Mouse (Mus musculus) cerebral cortex, adult 2 months (tissue): Measurements from ENCODE around the gene Coa4.

Experiments used
- WGBS: fragments of 180-500 bp; shearing (Covaris S2); methylation state at CpG from one replicate; pipeline ENCODE4 v1.1.7; 2018; 5-methylcytosine and 5-hydroxymethylcytosine counted together

Gene Coa4

DNA sequence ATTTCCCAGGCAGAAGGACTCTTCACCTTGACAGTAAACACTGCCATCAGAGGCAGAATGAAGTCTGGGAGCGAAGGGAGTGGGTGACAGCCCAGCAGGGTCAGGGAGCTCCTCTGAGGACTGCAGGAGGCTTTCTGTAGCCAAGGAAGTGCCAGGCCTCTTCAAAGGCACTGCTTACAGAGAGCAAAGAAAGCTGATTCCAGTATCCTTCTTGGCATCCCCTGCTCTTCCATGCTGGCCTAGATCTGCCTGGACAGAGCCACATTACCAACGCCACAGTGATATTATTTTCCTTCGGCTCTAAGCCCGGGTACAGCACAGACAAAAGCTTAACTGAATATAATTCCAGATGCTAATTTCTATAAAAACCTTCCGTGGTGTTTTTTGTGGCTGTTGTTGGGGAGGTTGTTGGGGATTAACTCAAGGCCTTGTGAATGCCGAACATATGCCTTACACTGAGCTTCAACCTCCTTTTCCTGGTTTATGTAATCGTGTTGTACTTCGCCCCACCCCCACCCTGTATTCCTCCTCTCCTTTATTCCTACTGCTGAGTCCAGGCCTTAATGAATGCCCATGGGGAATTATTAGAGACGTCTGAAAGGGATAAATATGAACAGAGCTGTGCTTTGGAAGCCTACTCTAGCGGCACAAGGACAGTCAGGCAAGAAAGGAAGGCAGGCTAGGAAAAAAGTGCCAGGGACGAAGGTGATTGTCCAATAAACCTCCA, 25.2 kb downstream of the Coa4 start:
- 44% methylated on average over 11 of the region's 11 CpGs for WGBS

DNA sequence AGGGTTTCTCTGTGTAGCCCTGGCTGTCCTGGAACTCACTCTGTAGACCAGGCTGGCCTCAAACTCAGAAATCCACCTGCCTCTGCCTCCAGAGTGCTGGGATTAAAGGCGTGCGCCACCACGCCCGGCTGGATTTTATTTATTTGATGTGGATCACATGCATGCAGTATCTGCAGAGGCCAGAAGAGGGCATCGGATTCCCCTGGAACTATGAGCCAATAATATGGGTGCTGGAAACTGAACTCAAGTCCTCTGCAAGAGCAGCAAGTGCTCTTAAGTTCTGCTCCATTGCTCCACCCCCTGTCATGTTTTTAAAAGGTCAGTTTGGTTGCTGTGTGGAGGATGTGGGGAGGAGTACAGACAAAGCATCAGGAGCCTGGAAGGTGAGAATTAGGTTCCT, 30.4 kb downstream of the Coa4 start:
- 85% methylated on average over 5 of the region's 5 CpGs for WGBS

DNA sequence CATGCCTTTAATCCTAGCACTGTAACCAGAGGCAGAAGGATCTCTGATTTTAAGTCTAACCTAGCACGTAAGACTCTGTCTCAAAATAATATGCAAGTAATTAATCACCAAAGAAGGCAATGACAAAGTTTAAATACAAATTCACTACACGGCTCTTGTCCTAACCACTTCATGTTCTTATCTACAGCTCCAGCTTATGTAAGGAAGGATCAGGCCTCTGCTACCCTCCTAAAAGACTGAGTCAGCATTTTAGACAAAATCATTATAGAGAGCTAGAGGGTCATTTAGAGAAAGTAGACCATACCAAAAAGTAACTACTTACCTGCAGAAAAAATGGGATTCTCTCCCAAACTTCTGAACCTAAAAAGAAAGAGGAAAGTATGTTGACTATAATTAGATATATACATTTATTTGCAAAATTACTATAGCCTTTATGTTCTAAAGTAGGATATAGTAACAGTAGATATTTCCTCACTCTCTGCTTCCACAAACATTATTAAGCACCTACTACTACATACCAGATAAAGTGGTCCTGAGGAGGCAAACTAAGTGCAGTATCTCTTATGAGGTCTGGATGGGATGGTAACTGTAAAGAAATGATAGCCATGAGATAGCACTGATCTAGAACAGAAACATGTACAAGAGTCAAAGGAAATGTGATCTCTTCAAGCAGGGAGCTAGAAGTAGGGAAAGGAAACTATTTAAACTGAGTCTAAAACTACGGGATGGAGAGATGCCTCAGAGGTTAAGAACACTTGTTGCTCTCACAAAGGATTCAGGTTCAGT, 34.3 kb downstream of the Coa4 start:
- WGBS = 96% methylated on average over 3 of the region's 3 CpGs

DNA sequence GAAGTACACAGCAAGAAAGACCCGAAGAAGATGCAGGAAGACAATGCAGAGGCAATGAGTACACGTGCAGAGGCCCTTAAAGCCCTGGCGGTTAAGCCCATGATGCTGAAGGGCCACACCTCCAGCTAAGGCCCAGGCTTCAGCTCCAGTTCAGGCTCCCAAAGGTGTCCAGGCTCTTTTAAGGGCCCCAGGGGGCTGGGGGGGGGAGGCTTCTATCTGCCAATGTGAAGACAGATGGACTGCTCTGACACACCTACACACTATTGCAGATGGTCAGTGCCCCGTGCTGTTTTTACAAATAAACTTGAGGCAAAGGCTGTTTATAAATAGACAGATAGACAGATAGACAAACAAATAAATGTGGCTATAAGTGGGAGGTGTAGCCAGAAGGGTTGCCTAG, 35.2 kb downstream of the Coa4 start:
- 78% methylated on average over 4 of the region's 4 CpGs for WGBS

DNA sequence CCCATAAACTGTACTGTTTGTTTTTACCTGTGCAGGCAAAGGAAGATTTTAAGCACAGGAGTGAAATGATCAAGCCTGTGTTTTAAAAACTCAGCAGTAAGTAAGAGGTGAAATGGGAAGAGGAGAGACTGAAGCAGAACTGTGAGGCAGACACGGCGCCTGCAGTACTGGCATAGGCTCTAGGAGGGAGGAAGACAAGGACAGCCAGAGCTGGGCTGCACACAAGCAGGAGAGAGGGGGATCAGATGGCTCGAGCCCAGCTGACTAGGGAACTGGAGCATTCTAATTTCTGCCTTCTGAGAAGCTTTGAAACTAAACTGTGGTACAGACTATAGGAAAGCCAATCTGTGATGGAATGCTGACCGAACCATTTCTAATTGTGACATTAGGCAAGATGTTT, 35.8 kb downstream of the Coa4 start:
- WGBS = 58% methylated on average over 4 of the region's 4 CpGs

DNA sequence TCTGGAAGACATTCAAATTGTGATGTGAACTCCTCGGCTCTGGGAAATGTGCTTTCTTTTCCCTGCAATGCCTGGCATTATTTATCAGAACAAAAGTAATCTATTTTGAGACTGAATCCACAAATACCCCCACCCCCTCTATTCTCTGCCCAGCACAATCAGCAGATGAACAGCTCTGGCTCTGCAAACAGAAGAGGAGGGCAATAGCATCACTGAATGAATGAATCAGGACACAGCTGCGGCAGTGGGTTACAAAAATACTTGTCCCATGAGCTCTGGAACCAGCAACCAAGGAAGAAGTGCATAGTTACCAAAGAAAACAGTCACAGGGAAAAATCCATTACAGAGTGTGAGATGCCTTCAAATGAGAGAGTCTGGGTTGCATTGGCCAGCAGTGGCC, 41.9 kb downstream of the Coa4 start:
- WGBS = 36% methylated on average over 2 of the region's 2 CpGs

DNA sequence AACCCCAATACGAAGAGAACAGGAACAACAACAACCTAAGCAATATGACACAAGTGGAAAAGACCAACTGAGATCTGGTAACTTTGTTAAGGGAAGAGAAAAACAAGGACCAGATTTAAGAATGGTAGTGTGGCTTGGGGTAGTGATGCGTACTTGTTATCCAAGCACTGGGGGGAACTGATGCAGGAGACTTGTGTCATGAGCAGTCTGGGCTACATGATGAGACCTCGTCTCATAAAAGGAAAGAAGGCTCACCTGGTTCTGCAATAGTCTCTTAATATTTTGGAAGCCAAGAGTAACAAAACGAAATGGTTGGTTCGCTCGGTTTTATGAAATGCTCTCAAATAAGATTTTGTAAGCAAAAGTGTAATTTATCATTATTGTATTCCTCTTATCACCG, 45.4 kb downstream of the Coa4 start:
- 29% methylated on average over 7 of the region's 7 CpGs for WGBS

DNA sequence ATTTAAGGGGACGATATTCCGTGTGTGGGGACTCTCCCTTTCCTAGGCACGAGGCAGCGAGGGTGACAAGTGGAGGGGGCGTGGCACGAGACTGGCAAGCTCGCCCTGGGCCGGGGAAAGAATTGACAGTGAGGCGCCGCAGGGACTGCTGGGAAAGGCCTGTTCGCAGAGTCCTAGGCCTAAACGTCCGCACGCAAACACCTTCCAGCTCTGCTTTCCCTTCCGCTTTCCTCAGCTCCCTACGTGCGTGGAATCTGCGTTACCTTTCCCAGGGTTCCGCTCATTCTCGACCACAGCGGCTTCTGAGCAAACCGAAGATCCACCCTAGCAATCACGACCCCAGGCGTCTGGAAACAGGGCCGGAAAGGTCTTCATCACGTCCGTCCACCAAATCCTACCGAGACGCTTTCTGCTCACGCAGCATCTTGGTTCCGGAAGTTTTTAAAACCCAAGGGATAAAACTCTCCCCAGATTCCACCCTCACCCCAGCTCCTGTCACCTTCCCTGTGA, 45.9 kb downstream of the Coa4 start:
- WGBS = under 1% methylated on average over 31 of the region's 31 CpGs

DNA sequence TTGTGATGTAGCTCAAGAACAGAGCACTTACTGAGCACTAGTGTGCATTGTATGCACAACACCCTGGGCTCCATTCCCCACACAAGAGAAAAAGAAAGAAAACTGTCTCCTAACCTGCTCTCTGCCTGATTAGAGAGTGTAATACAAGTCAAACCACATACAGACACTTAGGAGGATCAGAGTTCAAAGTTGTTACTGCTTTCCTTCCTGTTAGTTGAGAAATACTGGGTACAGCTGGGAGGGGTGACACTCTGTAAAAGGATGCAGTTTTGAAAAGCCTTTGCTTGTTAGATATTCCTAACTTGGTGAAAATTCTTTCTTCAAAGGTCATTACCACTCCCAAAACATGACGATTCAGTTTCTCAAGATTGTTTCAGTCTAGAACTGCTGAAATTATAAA, 52.9 kb downstream of the Coa4 start:
- WGBS = 24% methylated on average over 1 of the region's 1 CpGs
